Mouse (Mus musculus): ENCODE data around the gene Gripap1. TPM values are rescaled to one million over a fixed set of nuclear protein-coding genes. Genes with fewer than 3 reads are reported as not detected.

Gene Gripap1
- total RNA-seq, 2 experiments from 2014 or later = 25.1 to 25.4 TPM

DNA sequence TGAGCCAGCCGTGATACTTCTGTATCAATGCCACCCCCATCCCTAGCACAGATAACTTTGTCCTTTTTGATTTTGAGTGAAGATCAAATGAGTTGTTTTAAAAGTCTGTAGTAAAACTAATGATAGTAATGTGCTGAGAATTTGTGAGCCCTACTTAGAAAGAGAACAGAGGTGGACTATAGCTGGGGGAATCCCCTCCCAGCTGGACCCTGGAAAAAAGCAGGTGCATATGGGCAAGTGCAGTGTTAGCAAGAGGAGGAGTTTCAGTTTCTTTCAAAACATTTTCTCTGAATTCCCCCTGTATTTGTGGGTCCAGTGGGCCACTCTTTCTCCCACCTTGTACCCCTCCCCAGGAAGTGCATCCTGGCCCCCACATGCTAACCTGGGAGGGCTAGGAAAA, 73.6 kb downstream of the Gripap1 start:
- intact Hi-C loops (cut with DNase I) = no loop called here

DNA sequence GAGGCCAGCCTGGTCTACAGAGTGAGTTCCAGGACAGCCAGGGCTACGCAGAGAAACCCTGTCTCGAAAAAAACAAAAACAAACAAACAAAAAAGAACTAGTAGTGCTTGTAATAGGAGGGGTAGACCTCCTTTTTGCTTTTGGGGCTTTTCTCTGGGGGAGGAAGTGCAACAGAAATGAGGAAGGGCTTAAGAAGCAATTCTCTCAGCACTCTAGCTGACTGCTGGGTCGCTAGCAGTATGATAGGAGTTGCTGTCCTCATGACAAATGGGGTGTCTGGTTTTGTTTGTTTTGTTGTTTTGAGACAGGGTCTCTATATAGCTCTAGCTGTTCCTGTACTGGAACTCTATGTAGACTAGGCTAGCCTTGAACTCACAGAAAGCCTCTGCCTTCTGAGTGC, 75.0 kb downstream of the Gripap1 start:
- no peak for DNase-seq
- intact Hi-C loops (cut with DNase I) = no loop called here

More for the DNA sequence above, 73.6 kb downstream of the Gripap1 start:
- DNase-seq = no peak

DNA sequence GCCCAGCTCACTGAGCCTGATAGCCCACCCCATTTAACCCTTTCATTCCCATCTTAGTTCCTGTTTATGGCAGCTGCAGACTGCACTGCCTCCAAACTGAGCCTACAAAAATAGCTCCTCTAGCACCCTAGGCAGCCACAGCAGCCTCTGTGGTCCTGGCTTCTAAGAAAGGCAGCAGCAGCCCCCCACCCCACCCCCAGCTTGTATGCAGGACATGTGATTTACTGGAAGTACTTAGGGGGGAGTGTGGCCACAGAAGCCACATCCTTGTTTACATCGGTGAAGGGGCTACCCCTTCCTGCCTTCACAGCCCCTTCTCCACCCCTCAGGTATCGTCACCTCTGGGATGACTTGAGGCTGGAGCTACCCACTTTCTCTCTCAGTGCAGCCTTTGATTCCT, 75.8 kb downstream of the Gripap1 start:
- intact Hi-C loops (cut with DNase I) = no loop called here
- no peak for DNase-seq

DNA sequence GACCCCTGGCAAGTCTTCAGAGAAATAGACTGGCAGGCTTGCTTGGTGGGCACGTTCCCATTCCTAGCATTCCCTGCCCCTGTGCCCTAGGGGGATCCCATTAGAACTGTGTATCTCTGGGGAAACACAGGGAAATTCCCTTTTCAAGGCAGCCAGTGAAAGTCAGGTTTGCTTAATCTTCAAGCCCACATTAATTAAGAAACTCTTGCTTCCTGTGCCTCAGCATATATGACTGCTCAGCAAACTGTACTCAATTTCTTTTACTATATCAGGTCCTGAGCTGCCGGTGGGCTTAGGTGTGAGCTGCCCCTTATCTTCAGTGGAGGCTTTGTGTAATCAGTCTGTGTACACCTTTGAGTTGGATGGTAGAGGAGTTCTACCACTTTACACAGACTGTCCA, 76.2 kb downstream of the Gripap1 start:
- intact Hi-C loops (cut with DNase I) = no loop called here
- no peak for DNase-seq

DNA sequence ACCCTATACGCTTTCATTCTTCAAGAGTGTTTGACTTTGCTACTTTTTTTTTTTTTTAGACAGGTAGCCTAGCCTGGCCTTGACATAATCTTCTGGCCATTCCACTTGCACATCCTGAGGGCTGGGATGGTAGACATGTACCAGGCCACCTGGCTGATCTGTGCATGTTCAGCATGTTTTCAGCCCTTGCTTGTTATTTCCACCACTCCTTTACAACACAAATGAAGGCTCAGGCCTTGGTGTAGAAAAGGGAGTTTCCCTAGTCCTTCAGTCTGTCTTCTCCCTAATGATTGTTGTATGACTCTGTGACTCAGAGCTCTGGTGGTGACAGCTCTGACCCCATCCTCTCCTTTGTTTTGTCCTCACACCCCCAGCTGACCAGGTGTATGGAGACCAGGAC, 77.6 kb downstream of the Gripap1 start:
- intact Hi-C loops (cut with DNase I) = no loop called here

DNA sequence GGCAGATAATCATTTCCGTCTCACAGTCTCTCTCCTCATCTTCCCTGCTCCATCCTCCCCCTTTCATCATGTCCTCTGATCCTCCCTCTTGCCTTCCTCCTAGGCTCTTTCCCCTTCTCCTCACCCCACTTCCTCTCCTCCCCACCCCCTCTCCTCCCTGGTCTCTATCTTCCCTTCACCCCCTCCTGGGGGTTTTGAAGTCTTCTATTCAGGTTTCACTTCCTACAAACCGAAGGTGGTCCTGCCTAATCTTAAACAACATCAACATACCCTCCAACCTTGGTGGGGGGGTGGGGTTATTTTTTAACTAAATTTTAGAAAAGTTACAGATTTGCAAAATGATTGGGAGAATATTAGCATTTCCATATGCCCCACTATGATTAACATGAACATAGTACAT, 78.9 kb downstream of the Gripap1 start:
- intact Hi-C loops (cut with DNase I) = no loop called here
- no peak for DNase-seq

More for the DNA sequence above, 77.6 kb downstream of the Gripap1 start:
- DNase-seq = no peak

DNA sequence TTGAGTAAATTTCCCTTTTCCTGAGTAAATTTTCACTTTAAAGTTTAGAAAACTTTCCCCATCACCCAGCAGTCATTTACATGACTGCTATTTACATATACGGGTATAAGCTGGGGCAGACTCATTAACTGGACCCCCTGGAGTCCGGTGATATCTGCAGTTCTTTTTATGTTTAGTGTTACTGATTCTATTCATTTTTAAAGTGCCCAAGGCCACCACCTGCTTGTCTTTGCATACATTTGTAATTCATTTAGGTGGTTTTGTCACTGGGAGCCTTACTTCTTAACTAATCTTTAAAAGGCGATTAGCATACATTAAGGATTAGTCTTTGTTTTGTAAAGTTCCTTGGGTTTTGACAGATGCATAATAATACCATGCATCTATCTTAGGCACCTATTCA, 80.3 kb downstream of the Gripap1 start:
- DNase-seq = no peak
- intact Hi-C loops (cut with DNase I) = no loop called here

Small RNA genes lying within 50 kb of the gene (microRNA-seq; reads per million reads assigned to microRNA genes)
- gene Mir1198 (ENCODE audit: borderline number of aligned reads in 2 of 2) = 39.7 to 45.5 reads per million in 2 experiments

Other genes with a start within 250 kb of the Gripap1 start
- not detected for gene Foxp3, start 216.1 kb upstream of the Gripap1 start, total RNA-seq (2021)
- gene Ppp1r3f, start 215.5 kb upstream of the Gripap1 start, total RNA-seq (2021) = 1 to 10 TPM; 2.0 to 3.0 TPM
- 10 to 100 TPM; 10.8 to 10.9 TPM for gene Ccdc22, start 184.2 kb upstream of the Gripap1 start, total RNA-seq (2021)
- not detected for gene Cacna1f, start 182.7 kb upstream of the Gripap1 start, total RNA-seq (2021)
- gene Syp, start 151.3 kb upstream of the Gripap1 start, total RNA-seq (2021) = 1 to 10 TPM; 1.0 to 2.6 TPM
- gene Prickle3, start 132.5 kb upstream of the Gripap1 start, total RNA-seq (2021) = 10 to 100 TPM; 17.0 to 26.0 TPM
- 10 to 100 TPM; 48.4 to 62.1 TPM for gene Plp2, start 118.4 kb upstream of the Gripap1 start, total RNA-seq (2021)
- 10 to 100 TPM; 25.2 to 33.2 TPM for gene Magix, start 108.5 kb upstream of the Gripap1 start, total RNA-seq (2021)
- 10 to 100 TPM; 19.1 to 21.4 TPM for gene Gpkow, start 92.6 kb upstream of the Gripap1 start, total RNA-seq (2021)
- 10 to 100 TPM; 46.3 to 55.4 TPM for gene Wdr45, start 75.4 kb upstream of the Gripap1 start, total RNA-seq (2021)
- gene Gm45208, start 67.5 kb upstream of the Gripap1 start, total RNA-seq (2021) = under 1 TPM in 1 of 2 experiments, not detected in 1; 0.68 TPM
- gene Praf2, start 61.3 kb upstream of the Gripap1 start, total RNA-seq (2021) = 1 to 10 TPM; 5.4 to 5.7 TPM
- 1 to 10 TPM in 1 of 2 experiments, under 1 TPM in 1; 0.42 to 1.8 TPM for gene Ccdc120, start 38.9 kb upstream of the Gripap1 start, total RNA-seq (2021)
- 10 to 100 TPM; 14.3 to 17.3 TPM for gene Tfe3, start 27.2 kb upstream of the Gripap1 start, total RNA-seq (2021)
- under 1 TPM; 0.19 to 0.28 TPM for gene Kcnd1, start 32.5 kb downstream of the Gripap1 start, total RNA-seq (2021)
- 10 to 100 TPM; 26.1 to 27.8 TPM for gene Otud5, start 51.6 kb downstream of the Gripap1 start, total RNA-seq (2021)
- 1 to 10 TPM; 2.4 to 3.3 TPM for gene Pim2, start 88.5 kb downstream of the Gripap1 start, total RNA-seq (2021)
- 10 to 100 TPM; 13.2 to 16.7 TPM for gene Slc35a2, start 94.3 kb downstream of the Gripap1 start, total RNA-seq (2021)
- gene Pqbp1, start 109.5 kb downstream of the Gripap1 start, total RNA-seq (2021) = 10 to 100 TPM; 22.2 to 22.4 TPM
- gene Timm17b, start 109.6 kb downstream of the Gripap1 start, total RNA-seq (2021) = 10 to 100 TPM; 44.5 to 49.0 TPM
- gene Gm10491, start 118.1 kb downstream of the Gripap1 start, total RNA-seq (2021) = not detected
- gene Gm10490, start 119.8 kb downstream of the Gripap1 start, total RNA-seq (2021) = not detected
- under 1 TPM in 1 of 2 experiments, not detected in 1; 0.25 TPM for gene Pcsk1n, start 130.1 kb downstream of the Gripap1 start, total RNA-seq (2021)
- not detected for gene Eras, start 138.8 kb downstream of the Gripap1 start, total RNA-seq (2021)
- 10 to 100 TPM; 11.1 to 11.8 TPM for gene Hdac6, start 158.1 kb downstream of the Gripap1 start, total RNA-seq (2021)
- under 1 TPM in 1 of 2 experiments, not detected in 1; 0.14 TPM for gene Gata1, start 188.3 kb downstream of the Gripap1 start, total RNA-seq (2021)
- gene Glod5, start 228.7 kb downstream of the Gripap1 start, total RNA-seq (2021) = not detected